Mouse (Mus musculus): ENCODE data around the gene Clstn2.

The Clstn2 gene

GRCm38 (mm10) chr9:97773911-97774310 lies 259.1 kb downstream of the Clstn2 start:
- peak; percentile 45 for DNase-seq

GRCm38 (mm10) chr9:97772431-97772830 lies 260.6 kb downstream of the Clstn2 start:
- DNase-seq, result peak; percentile 57

GRCm38 (mm10) chr9:97769331-97769730 lies 263.6 kb downstream of the Clstn2 start:
- peak; percentile 53 for DNase-seq

- peak; percentile 64 for DNase-seq
Measured at GRCm38 (mm10) chr9:97765251-97765767, 267.7 kb downstream of the Clstn2 start.

GRCm38 (mm10) chr9:97763048-97763447 lies 269.9 kb downstream of the Clstn2 start:
- peak; percentile 34 for DNase-seq

- DNase-seq, result peak; percentile 56
Measured at GRCm38 (mm10) chr9:97755599-97756270, 277.2 kb downstream of the Clstn2 start.

GRCm38 (mm10) chr9:97753715-97754114 lies 279.3 kb downstream of the Clstn2 start:
- peak; percentile 23 for DNase-seq

GRCm38 (mm10) chr9:97746574-97746973 lies 286.4 kb downstream of the Clstn2 start:
- peak; percentile 8 for DNase-seq

- DNase-seq, result no peak
Measured at GRCm38 (mm10) chr9:97727715-97728486, 305.1 kb downstream of the Clstn2 start.

- DNase-seq, result peak; percentile 51
Measured at GRCm38 (mm10) chr9:97717728-97718127, 315.3 kb downstream of the Clstn2 start.

- DNase-seq, result peak; percentile 21
Measured at GRCm38 (mm10) chr9:97717005-97717404, 316.0 kb downstream of the Clstn2 start.

- DNase-seq, result no peak
Measured at GRCm38 (mm10) chr9:97712888-97713287, 320.1 kb downstream of the Clstn2 start.

GRCm38 (mm10) chr9:97703901-97704503 lies 329.0 kb downstream of the Clstn2 start:
- peak; percentile 54 for DNase-seq

- DNase-seq, result peak; percentile 83
Measured at GRCm38 (mm10) chr9:97702989-97703388, 330.0 kb downstream of the Clstn2 start.

- no peak for DNase-seq
Measured at GRCm38 (mm10) chr9:97699983-97700382, 333.0 kb downstream of the Clstn2 start.

GRCm38 (mm10) chr9:97699020-97699419 lies 334.0 kb downstream of the Clstn2 start:
- no peak for DNase-seq

- peak; percentile 27 for DNase-seq
Measured at GRCm38 (mm10) chr9:97698071-97698470, 334.9 kb downstream of the Clstn2 start.

- DNase-seq, result peak; percentile 64
Measured at GRCm38 (mm10) chr9:97696655-97697235, 336.2 kb downstream of the Clstn2 start.

- peak; percentile 25 for DNase-seq
Measured at GRCm38 (mm10) chr9:97695278-97695677, 337.7 kb downstream of the Clstn2 start.

- no peak for DNase-seq
Measured at GRCm38 (mm10) chr9:97686826-97687425, 346.1 kb downstream of the Clstn2 start.

GRCm38 (mm10) chr9:97685664-97686063 lies 347.3 kb downstream of the Clstn2 start:
- DNase-seq, result peak; percentile 84

- DNase-seq, result peak; percentile 17
Measured at GRCm38 (mm10) chr9:97679878-97680277, 353.1 kb downstream of the Clstn2 start.

GRCm38 (mm10) chr9:97679106-97679505 lies 353.9 kb downstream of the Clstn2 start:
- no peak for DNase-seq
